Mouse (Mus musculus) skeletal muscle tissue, postnatal 0 days (tissue): ENCODE measurements around the gene Kcnt2. TPM values are rescaled to one million over a fixed set of nuclear protein-coding genes. Genes with fewer than 3 reads are reported as not detected.

Experiments used
- polyA plus RNA-seq: library from polyadenylated mRNA; unstranded; fragments of >200 nt; fragmentation: Nextera tagmentation; extraction: Ambion mirVana; gene quantifications from 2 replicates; pipeline ENCODE4 v1.2.1, GENCODE M21; 2015

Kcnt2 gene
- polyA plus RNA-seq = 0.45 and 0.46 TPM in 2 replicates

DNA sequence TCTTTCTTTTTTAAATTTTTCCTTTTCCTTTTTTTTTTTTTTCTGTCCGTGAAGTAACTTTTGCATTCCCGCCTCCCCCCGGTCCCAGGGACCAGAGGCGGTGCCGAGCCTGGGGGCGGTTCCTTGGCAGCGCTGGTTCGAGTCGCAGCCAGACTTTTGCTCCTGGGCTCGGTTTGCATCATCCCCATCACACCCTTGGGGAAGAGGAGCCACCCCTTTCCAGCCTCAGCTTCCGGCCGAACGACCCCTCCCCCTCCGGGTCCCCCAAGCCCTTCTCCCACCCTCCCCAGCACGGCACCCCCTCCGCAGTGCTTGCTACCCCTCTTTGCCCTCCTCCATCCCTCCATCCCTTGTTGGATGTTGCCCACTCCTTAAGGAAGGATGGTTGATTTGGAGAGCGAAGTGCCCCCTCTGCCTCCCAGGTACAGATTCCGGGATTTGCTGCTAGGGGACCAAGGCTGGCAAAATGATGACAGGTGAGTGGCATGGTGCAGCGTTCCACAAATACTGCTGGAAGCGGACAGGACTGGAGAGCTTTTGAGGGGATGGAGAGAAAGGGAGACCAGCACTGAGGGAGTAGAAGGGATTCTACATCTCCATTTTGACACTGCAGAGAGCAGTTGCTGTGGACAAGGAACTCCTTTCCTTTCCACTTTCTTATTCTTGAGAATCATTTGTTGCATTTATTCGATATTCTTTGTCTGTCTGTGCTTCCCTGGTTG, at the start of gene Kcnt2:
Gene Kcnt2 (plus strand): TSS at position 283 of the 722 bp plus-strand sequence.

Other genes starting within 250 kb of the Kcnt2 start
- 4.6 and 5.2 TPM in 2 replicates for gene Cfh, start 62.4 kb upstream of the Kcnt2 start, polyA plus RNA-seq